11 mouse cellular contexts compared by ENCODE assay signal in genomic region chr12:112552520-112552919, GRCm38 (mm10). TPM values are rescaled to one million over a fixed set of nuclear protein-coding genes. Genes with fewer than 3 reads are reported as not detected.
DNase-seq lines count a peak whose midpoint lies in the region; ATAC-seq and TF ChIP-seq lines count a peak whose summit lies in the region.
"Had no signal": no experiment of that assay in that cellular context is flagged by ENCODE, and none has a peak within 500 bp of the region (broad histone marks: within the 10 kb centered on the region; RNA-seq: fewer than 3 reads in every experiment).

No protein-coding gene starts in this region.

- TF ChIP-seq RAD21 in MEL (IDR thresholded peaks at IDR 0.05; ENCODE audit: low read depth, low read length): no peak

- no peak overlapping the region for H3K4me2 ChIP-seq in kidney, embryonic 14.5 days (replicated peaks; ENCODE audit: low read depth, low read length)
- no peak overlapping the region for H3K4me2 ChIP-seq in embryonic facial prominence, embryonic 11.5 days (ENCODE audit: low read depth, low read length)
- no peak overlapping the region for H3K4me2 ChIP-seq in limb, embryonic 12.5 days
- H3K4me2 ChIP-seq: stomach, embryonic 15.5 days had no signal

- no peak for DNase-seq in kidney, adult 8-10 months
- DNase-seq in MEL (ENCODE audit: low read depth, low spot score): no peak
- DNase-seq in embryonic facial prominence, embryonic 11.5 days (ENCODE audit: low spot score): no peak
- DNase-seq in urinary bladder, adult 18-20 months (ENCODE audit: low spot score in 2 of 2): no peak
- DNase-seq in natural killer cell, adult 2 months (ENCODE audit: low spot score in 2 of 2): no peak
- DNase-seq in thymus, postnatal 10 days (ENCODE audit: low spot score in 2 of 2): no peak

- no peak overlapping the region for H3K9ac ChIP-seq in kidney, embryonic 14.5 days (ENCODE audit: low read depth, low read length)
- H3K9ac ChIP-seq in MEL (ENCODE audit: control insufficient read depth, low read depth, low read length, poor library complexity, severe bottlenecking): no peak overlapping the region
- no peak overlapping the region for H3K9ac ChIP-seq in embryonic facial prominence, embryonic 11.5 days (replicated peaks; ENCODE audit: low read length)
- no peak overlapping the region for H3K9ac ChIP-seq in limb, embryonic 12.5 days (replicated peaks)
- H3K9ac ChIP-seq: stomach, embryonic 15.5 days had no signal

- H3K9me3 ChIP-seq in kidney, embryonic 14.5 days (ENCODE audit: control insufficient read depth, low read length): no peaks in the 10 kb centered on the region
- no peaks in the 10 kb centered on the region for H3K9me3 ChIP-seq in MEL (replicated peaks; ENCODE audit: insufficient read depth, low read length)
- H3K9me3 ChIP-seq in embryonic facial prominence, embryonic 11.5 days (replicated peaks; ENCODE audit: control insufficient read depth, low read length): no peaks in the 10 kb centered on the region
- H3K9me3 ChIP-seq in limb, embryonic 12.5 days: no peaks in the 10 kb centered on the region
- H3K9me3 ChIP-seq: stomach, embryonic 15.5 days had no signal

- H3K4me1 ChIP-seq in kidney, embryonic 14.5 days (ENCODE audit: control insufficient read depth, insufficient read depth, low read length): peaks cover 6% of the 10 kb centered on the region; the same call in 1 of the 2 replicates
- no peaks in the 10 kb centered on the region for H3K4me1 ChIP-seq in MEL (ENCODE audit: control insufficient read depth in 1 of 2, insufficient read depth in 2 of 2, low read length in 2 of 2)
- H3K4me1 ChIP-seq in embryonic facial prominence, embryonic 11.5 days (ENCODE audit: control insufficient read depth, insufficient read depth, low read length): no peaks in the 10 kb centered on the region
- peaks cover 6% of the 10 kb centered on the region for H3K4me1 ChIP-seq in limb, embryonic 12.5 days (replicated peaks)
- H3K4me1 ChIP-seq: stomach, embryonic 15.5 days had no signal

- H3K27ac ChIP-seq in kidney, embryonic 14.5 days (ENCODE audit: low read depth, low read length): no peak overlapping the region
- no peak overlapping the region for H3K27ac ChIP-seq in MEL (ENCODE audit: control insufficient read depth, low read depth, low read length)
- no peak overlapping the region for H3K27ac ChIP-seq in embryonic facial prominence, embryonic 11.5 days (replicated peaks; ENCODE audit: low read depth, low read length)
- H3K27ac ChIP-seq in limb, embryonic 12.5 days: no peak overlapping the region
- H3K27ac ChIP-seq: heart, adult 2 months; stomach, embryonic 15.5 days had no signal

- no peak overlapping the region for H3K4me3 ChIP-seq in kidney, embryonic 14.5 days (ENCODE audit: low read length)
- no peak overlapping the region for H3K4me3 ChIP-seq in MEL (ENCODE audit: control insufficient read depth in 1 of 2, insufficient read depth in 1 of 2, low read depth in 2 of 2, low read length in 2 of 2)
- no peak overlapping the region for H3K4me3 ChIP-seq in embryonic facial prominence, embryonic 11.5 days (ENCODE audit: low read depth, low read length)
- H3K4me3 ChIP-seq in limb, embryonic 12.5 days (replicated peaks): no peak overlapping the region
- H3K4me3 ChIP-seq: heart, adult 2 months; stomach, embryonic 15.5 days had no signal

- 0 out of 2 replicates have a peak, but pooled peaks have one; percentile 16 for ATAC-seq in kidney, embryonic 14.5 days (ENCODE audit: low FRiP score, low TSS enrichment)
- 0 out of 2 replicates have a peak, but pooled peaks have one; percentile 19 for ATAC-seq in embryonic facial prominence, embryonic 11.5 days (replicated peaks; ENCODE audit: insufficient number of reproducible peaks, low FRiP score, low TSS enrichment, low read depth)
- 0 out of 2 replicates have a peak, but pooled peaks have one; percentile 38 for ATAC-seq in limb, embryonic 12.5 days (ENCODE audit: insufficient number of reproducible peaks, insufficient read depth, low FRiP score, low TSS enrichment, low read depth)

- H3K36me3 ChIP-seq in kidney, embryonic 14.5 days (ENCODE audit: control insufficient read depth, insufficient read depth, low read length): no peaks in the 10 kb centered on the region
- no peaks in the 10 kb centered on the region for H3K36me3 ChIP-seq in MEL (ENCODE audit: control insufficient read depth in 1 of 2, insufficient read depth in 2 of 2, low read length in 2 of 2)
- no peaks in the 10 kb centered on the region for H3K36me3 ChIP-seq in embryonic facial prominence, embryonic 11.5 days (replicated peaks; ENCODE audit: control insufficient read depth, insufficient read depth, low read depth, low read length)
- no peaks in the 10 kb centered on the region for H3K36me3 ChIP-seq in limb, embryonic 12.5 days
- H3K36me3 ChIP-seq: stomach, embryonic 15.5 days had no signal

- no peak; a peak in 1 of 6 replicates for TF ChIP-seq CTCF in MEL (IDR thresholded peaks at IDR 0.05 in 2 of 3, conservative IDR thresholded peaks at IDR 0.05 in 1 of 3; ENCODE audit: control insufficient read depth in 1 of 3, insufficient read depth in 1 of 3, low read depth in 2 of 3, low read length in 3 of 3, poor library complexity in 1 of 3, severe bottlenecking in 1 of 3)

- 62% methylated on average over 5 of the region's 5 CpGs for WGBS in kidney, embryonic 14.5 days
- 64% methylated on average over 5 of the region's 5 CpGs for WGBS in embryonic facial prominence, embryonic 11.5 days
- 57% methylated on average over 5 of the region's 5 CpGs for WGBS in limb, embryonic 12.5 days

- no peaks in the 10 kb centered on the region for H3K27me3 ChIP-seq in kidney, embryonic 14.5 days (ENCODE audit: control insufficient read depth, insufficient read depth, low read length)
- peaks cover 0 to 4% of the 10 kb centered on the region in 2 experiments; a peak in 1 of 4 replicates for H3K27me3 ChIP-seq in MEL (ENCODE audit: control insufficient read depth in 1 of 2, insufficient read depth in 2 of 2, low read length in 2 of 2)
- H3K27me3 ChIP-seq in embryonic facial prominence, embryonic 11.5 days (ENCODE audit: control insufficient read depth, insufficient read depth, low read length): no peaks in the 10 kb centered on the region
- no peaks in the 10 kb centered on the region for H3K27me3 ChIP-seq in limb, embryonic 12.5 days
- H3K27me3 ChIP-seq: CH12.LX; stomach, embryonic 15.5 days had no signal

- no peak for TF ChIP-seq EP300 in MEL (IDR thresholded peaks at IDR 0.05; ENCODE audit: low read depth in 1 of 2, low read length in 2 of 2)

- H3K79me2 ChIP-seq in MEL (ENCODE audit: control insufficient read depth, insufficient read depth, low read length, poor library complexity): no peaks in the 10 kb centered on the region

- no peak for TF ChIP-seq POLR2A in MEL (IDR thresholded peaks at IDR 0.05; ENCODE audit: control insufficient read depth in 1 of 2, insufficient read depth in 1 of 2, low read depth in 1 of 2, low read length in 2 of 2, poor library complexity in 1 of 2)

TF ChIP-seq in MEL, 35 proteins besides CTCF, POLR2A, EP300 and RAD21:
- TF ChIP-seq ETS1 (IDR thresholded peaks at IDR 0.05; ENCODE audit: low read depth, low read length): no peak
- TF ChIP-seq NELFE (IDR thresholded peaks at IDR 0.05; ENCODE audit: low read depth, low read length): 0 out of 2 replicates have a peak, but pooled peaks have one; percentile 32

RNA-seq across cellular contexts. Expression of gene Tmem179, which starts 36.0 kb away (rescaled TPM):
- 0.16 and 0.57 TPM in 2 replicates for polyA plus RNA-seq in kidney, embryonic 14.5 days (2014; fragmentation: Nextera tagmentation; extraction: Ambion mirVana)
- 0.08 TPM in 1 of 2 replicates, not detected in the other for total RNA-seq in MEL (2012; rRNA removed)
- polyA plus RNA-seq in MEL (2012; ENCODE audit: insufficient read depth in 1 of 2, insufficient read length in 2 of 2, low read depth in 1 of 2, low replicate concordance in 2 of 2, missing spikeins in 1 of 2): under 1 TPM in 1 of 2 experiments, not detected in 1; 0.10 TPM
- 1.4 and 1.9 TPM in 2 replicates for polyA plus RNA-seq in embryonic facial prominence, embryonic 11.5 days (2014; fragmentation: Nextera tagmentation; extraction: Ambion mirVana)
- polyA plus RNA-seq in limb, embryonic 12.5 days (2016; fragmentation: Nextera tagmentation; extraction: Ambion mirVana): 0.19 and 0.23 TPM in 2 replicates
- total RNA-seq: CH12.LX; heart, adult 2 months had no signal

RNA-seq across cellular contexts. Expression of gene Inf2, which starts 36.1 kb away (rescaled TPM):
- 4.7 and 5.8 TPM in 2 replicates for polyA plus RNA-seq in kidney, embryonic 14.5 days (2014; fragmentation: Nextera tagmentation; extraction: Ambion mirVana)
- total RNA-seq in MEL (2012; rRNA removed): 23.2 and 26.1 TPM in 2 replicates
- polyA plus RNA-seq in MEL (2012; ENCODE audit: insufficient read depth in 1 of 2, insufficient read length in 2 of 2, low read depth in 1 of 2, low replicate concordance in 2 of 2, missing spikeins in 1 of 2): 100 to 1,000 TPM in 1 of 2 experiments, 10 to 100 TPM in 1; 55.7 to 122 TPM
- 1.6 and 1.9 TPM in 2 replicates for polyA plus RNA-seq in embryonic facial prominence, embryonic 11.5 days (2014; fragmentation: Nextera tagmentation; extraction: Ambion mirVana)
- polyA plus RNA-seq in limb, embryonic 12.5 days (2016; fragmentation: Nextera tagmentation; extraction: Ambion mirVana): 2.0 and 2.2 TPM in 2 replicates
